Mouse (Mus musculus): ENCODE results near the gene Bcl9l. TPM values are rescaled to one million over a fixed set of nuclear protein-coding genes. Genes with fewer than 3 reads are reported as not detected.
"Not testable (repeated sequence)": the region's sequence is repeated elsewhere in the genome, so short reads cannot be mapped to it uniquely, and the experiment has no call there.

Bcl9l gene
- total RNA-seq (2014; fragmentation: Nextera tagmentation) (4.8 and 5.5 TPM in 2 replicates), total RNA-seq (2017) (0.52 and 3.7 TPM in 2 replicates)

- peak; percentile 71 for ATAC-seq (replicated peaks; ENCODE audit: low FRiP score, low TSS enrichment, poor library complexity, severe bottlenecking)
These were observed at the start of gene Bcl9l for GRCm38 (mm10) chr9:44482552-44482951. Bcl9l (plus strand) TSS chr9:44482825.

GRCm38 (mm10) chr9:44435747-44436146 is 46.9 kb upstream of the Bcl9l start:
- no peak for ATAC-seq (replicated peaks; ENCODE audit: low FRiP score, low TSS enrichment, poor library complexity, severe bottlenecking)

GRCm38 (mm10) chr9:44440961-44441360 is 41.7 kb upstream of the Bcl9l start, which contains the start of gene Foxr1:
Foxr1 (minus strand) TSS chr9:44441136.
- ATAC-seq (replicated peaks; ENCODE audit: low FRiP score, low TSS enrichment, poor library complexity, severe bottlenecking), result no peak

- not testable (repeated sequence) for ATAC-seq (replicated peaks; ENCODE audit: low FRiP score, low TSS enrichment, poor library complexity, severe bottlenecking)
These were observed 38.1 kb upstream of the Bcl9l start for GRCm38 (mm10) chr9:44444402-44445025.

GRCm38 (mm10) chr9:44450387-44450786 is 32.2 kb upstream of the Bcl9l start:
- ATAC-seq (replicated peaks; ENCODE audit: low FRiP score, low TSS enrichment, poor library complexity, severe bottlenecking), result no peak

- peak; percentile 87 for ATAC-seq (replicated peaks; ENCODE audit: low FRiP score, low TSS enrichment, poor library complexity, severe bottlenecking)
These were observed 28.3 kb upstream of the Bcl9l start for GRCm38 (mm10) chr9:44454132-44454890.

- ATAC-seq (replicated peaks; ENCODE audit: low FRiP score, low TSS enrichment, poor library complexity, severe bottlenecking), result no peak
These were observed 27.8 kb upstream of the Bcl9l start, which contains the start of gene Upk2 for GRCm38 (mm10) chr9:44454891-44455220. Upk2 (minus strand) TSS chr9:44454976.

- ATAC-seq (replicated peaks; ENCODE audit: low FRiP score, low TSS enrichment, poor library complexity, severe bottlenecking), result no peak
These were observed 25.4 kb upstream of the Bcl9l start for GRCm38 (mm10) chr9:44457035-44457742.

- ATAC-seq (replicated peaks; ENCODE audit: low FRiP score, low TSS enrichment, poor library complexity, severe bottlenecking), result no peak
These were observed 20.7 kb upstream of the Bcl9l start for GRCm38 (mm10) chr9:44461950-44462349.

- no peak for ATAC-seq (replicated peaks; ENCODE audit: low FRiP score, low TSS enrichment, poor library complexity, severe bottlenecking)
These were observed 14.4 kb upstream of the Bcl9l start for GRCm38 (mm10) chr9:44468224-44468623.

GRCm38 (mm10) chr9:44468800-44469199 is 13.8 kb upstream of the Bcl9l start:
- ATAC-seq (replicated peaks; ENCODE audit: low FRiP score, low TSS enrichment, poor library complexity, severe bottlenecking), result no peak

GRCm38 (mm10) chr9:44473184-44473583 is 9.4 kb upstream of the Bcl9l start:
- ATAC-seq (replicated peaks; ENCODE audit: low FRiP score, low TSS enrichment, poor library complexity, severe bottlenecking), result no peak

- ATAC-seq (replicated peaks; ENCODE audit: low FRiP score, low TSS enrichment, poor library complexity, severe bottlenecking), result no peak
These were observed 8.3 kb upstream of the Bcl9l start for GRCm38 (mm10) chr9:44474327-44474726.

- ATAC-seq (replicated peaks; ENCODE audit: low FRiP score, low TSS enrichment, poor library complexity, severe bottlenecking), result no peak
These were observed 6.7 kb upstream of the Bcl9l start for GRCm38 (mm10) chr9:44475936-44476335.

GRCm38 (mm10) chr9:44477339-44478228 is 5.0 kb upstream of the Bcl9l start:
- ATAC-seq (replicated peaks; ENCODE audit: low FRiP score, low TSS enrichment, poor library complexity, severe bottlenecking), result peak; percentile 39; the same call in 1 of the 2 replicates

GRCm38 (mm10) chr9:44478229-44478921 is 4.2 kb upstream of the Bcl9l start:
- no peak for ATAC-seq (replicated peaks; ENCODE audit: low FRiP score, low TSS enrichment, poor library complexity, severe bottlenecking)

- no peak for ATAC-seq (replicated peaks; ENCODE audit: low FRiP score, low TSS enrichment, poor library complexity, severe bottlenecking)
These were observed 3.5 kb upstream of the Bcl9l start for GRCm38 (mm10) chr9:44478959-44479605.

Data from megakaryocyte-erythroid progenitor cell, adult 5-6 weeks (primary cell).